Mouse (Mus musculus) ZHBTc4 (cell line): ENCODE data around the gene Trat1.

Experiments used
- DNase-seq: peaks from one replicate; pipeline ENCODE4 v3.0.0-alpha.2; 2011; ENCODE audit warnings: low read depth, low spot score

Gene Trat1

GRCm38 (mm10) chr16:48771971-48772445 lies at the start of gene Trat1:
TSS of gene Trat1 (minus strand) at chr16:48772021.
- no peak for DNase-seq

GRCm38 (mm10) chr16:48818524-48818923 lies 46.7 kb upstream of the Trat1 start:
- DNase-seq = no peak

- DNase-seq = no peak
These were observed 44.9 kb upstream of the Trat1 start, which contains the start of gene Retnlb for GRCm38 (mm10) chr16:48816695-48817094. TSS of gene Retnlb (plus strand) at chr16:48816856.

- DNase-seq = no peak
These were observed 40.1 kb upstream of the Trat1 start for GRCm38 (mm10) chr16:48811881-48812436.

GRCm38 (mm10) chr16:48809374-48809773 lies 37.6 kb upstream of the Trat1 start:
- DNase-seq = peak; percentile 12

- no peak for DNase-seq
These were observed 34.7 kb upstream of the Trat1 start for GRCm38 (mm10) chr16:48806521-48806920.

GRCm38 (mm10) chr16:48805412-48805811 lies 33.6 kb upstream of the Trat1 start:
- DNase-seq = no peak

GRCm38 (mm10) chr16:48800906-48801305 lies 29.1 kb upstream of the Trat1 start:
- DNase-seq = no peak

GRCm38 (mm10) chr16:48799470-48799869 lies 27.6 kb upstream of the Trat1 start:
- DNase-seq = no peak

- no peak for DNase-seq
These were observed 26.5 kb upstream of the Trat1 start for GRCm38 (mm10) chr16:48798285-48798684.

- DNase-seq = no peak
These were observed 16.9 kb upstream of the Trat1 start for GRCm38 (mm10) chr16:48788704-48789185.

GRCm38 (mm10) chr16:48786258-48786657 lies 14.4 kb upstream of the Trat1 start:
- DNase-seq = no peak

GRCm38 (mm10) chr16:48777254-48777653 lies 5.4 kb upstream of the Trat1 start:
- DNase-seq = no peak

- no peak for DNase-seq
These were observed 2.6 kb downstream of the Trat1 start for GRCm38 (mm10) chr16:48769183-48769582.

GRCm38 (mm10) chr16:48760643-48761481 lies 11.0 kb downstream of the Trat1 start:
- DNase-seq = no peak

GRCm38 (mm10) chr16:48750145-48750827 lies 21.5 kb downstream of the Trat1 start:
- DNase-seq = peak; percentile 37

GRCm38 (mm10) chr16:48745418-48745817 lies 26.4 kb downstream of the Trat1 start:
- no peak for DNase-seq

- no peak for DNase-seq
These were observed 26.8 kb downstream of the Trat1 start for GRCm38 (mm10) chr16:48745011-48745410.

GRCm38 (mm10) chr16:48741549-48741948 lies 30.3 kb downstream of the Trat1 start:
- DNase-seq = no peak

GRCm38 (mm10) chr16:48739974-48740373 lies 31.8 kb downstream of the Trat1 start:
- no peak for DNase-seq

- no peak for DNase-seq
These were observed 33.4 kb downstream of the Trat1 start for GRCm38 (mm10) chr16:48738429-48738828.

GRCm38 (mm10) chr16:48736890-48737289 lies 34.9 kb downstream of the Trat1 start:
- DNase-seq = no peak
